Mouse (Mus musculus) layer of hippocampus, postnatal 36 days (tissue): ENCODE measurements around the gene Inpp4b. TPM values are rescaled to one million over a fixed set of nuclear protein-coding genes. Genes with fewer than 3 reads are reported as not detected.

ENCODE experiments used
- DNase-seq, 2 experiments: peaks; one replicate each; pipeline ENCODE4 v3.0.0; 2022
- total RNA-seq, 2 experiments: library from RNA; stranded (reverse); gene quantifications; 2 replicates each; pipeline ENCODE4 v1.2.3; 2021

Inpp4b gene
- total RNA-seq, 2 experiments from 2014 or later, result 10.2 to 11.0 TPM

DNA sequence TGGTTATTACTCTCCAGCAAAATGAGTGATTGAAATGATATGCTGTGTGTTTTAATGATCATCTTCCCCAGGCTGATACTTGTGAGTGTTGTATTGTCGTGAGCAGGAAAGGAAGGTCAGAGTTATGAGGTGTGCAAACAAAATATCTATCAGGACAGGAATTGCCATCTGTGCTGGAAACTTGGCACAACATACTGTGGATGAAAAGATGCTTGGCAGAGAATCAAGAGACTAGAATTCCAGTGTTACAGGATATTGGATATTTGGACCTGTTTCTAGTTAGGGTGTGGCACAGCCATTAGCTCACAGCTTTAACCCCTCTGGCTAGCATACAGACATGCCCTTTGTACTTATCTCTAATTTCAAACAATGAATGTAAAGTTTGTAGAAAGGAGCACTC is 507.6 kb downstream of the Inpp4b start:
- no peak for DNase-seq

GRCm38 (mm10) chr8:81853184-81853583 is 510.8 kb downstream of the Inpp4b start:
- no peak for DNase-seq

DNA sequence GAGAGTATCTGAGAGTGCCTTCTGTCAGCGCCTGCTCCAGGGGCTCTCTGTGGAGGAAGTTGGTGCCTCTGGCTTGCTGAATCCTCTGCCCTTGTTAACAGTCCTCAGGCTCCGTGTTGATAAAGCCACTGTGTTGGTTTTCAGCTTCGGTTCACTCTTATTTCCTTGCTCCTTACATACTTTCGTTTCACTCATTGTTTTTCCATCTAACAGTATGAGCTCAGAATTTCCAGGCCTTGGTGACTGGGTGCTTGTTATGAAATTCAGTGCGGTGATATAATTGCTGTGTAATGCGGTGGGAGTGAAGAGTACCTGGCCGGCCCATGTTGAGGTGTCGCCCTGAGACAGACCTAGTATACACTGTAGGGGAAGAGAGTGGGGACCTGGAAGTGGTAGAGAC is 512.2 kb downstream of the Inpp4b start:
- DNase-seq, result no peak

- DNase-seq, result no peak
Observed at GRCm38 (mm10) chr8:81855009-81855408, 512.7 kb downstream of the Inpp4b start.

GRCm38 (mm10) chr8:81856120-81856519 is 513.8 kb downstream of the Inpp4b start:
- DNase-seq, result no peak

- no peak for DNase-seq
Observed at GRCm38 (mm10) chr8:81856608-81857007, 514.3 kb downstream of the Inpp4b start.

- DNase-seq, result no peak
Observed at GRCm38 (mm10) chr8:81858393-81858792, 516.0 kb downstream of the Inpp4b start.

- no peak for DNase-seq
Observed at GRCm38 (mm10) chr8:81859805-81860204, 517.4 kb downstream of the Inpp4b start.

DNA sequence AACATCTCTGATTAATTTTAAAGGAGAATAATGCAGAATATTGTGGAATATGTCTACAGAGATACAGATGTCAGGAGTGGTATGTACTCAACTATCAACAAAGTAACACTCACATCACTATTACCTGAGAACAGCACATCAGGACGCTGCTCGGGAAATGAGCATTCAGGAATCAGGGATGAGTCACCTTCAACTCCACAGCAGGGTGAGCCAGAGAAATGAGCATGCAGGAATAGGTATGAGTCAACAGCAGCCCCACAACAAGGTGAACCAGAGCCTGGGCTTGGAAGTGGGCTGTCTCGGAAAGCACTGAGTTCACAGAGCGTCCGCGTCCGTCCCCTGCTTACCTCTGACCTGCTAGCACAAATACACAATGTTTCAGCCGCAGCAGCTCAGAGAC is 519.0 kb downstream of the Inpp4b start:
- no peak for DNase-seq

- DNase-seq, result no peak
Observed at GRCm38 (mm10) chr8:81862738-81863137, 520.4 kb downstream of the Inpp4b start.

DNA sequence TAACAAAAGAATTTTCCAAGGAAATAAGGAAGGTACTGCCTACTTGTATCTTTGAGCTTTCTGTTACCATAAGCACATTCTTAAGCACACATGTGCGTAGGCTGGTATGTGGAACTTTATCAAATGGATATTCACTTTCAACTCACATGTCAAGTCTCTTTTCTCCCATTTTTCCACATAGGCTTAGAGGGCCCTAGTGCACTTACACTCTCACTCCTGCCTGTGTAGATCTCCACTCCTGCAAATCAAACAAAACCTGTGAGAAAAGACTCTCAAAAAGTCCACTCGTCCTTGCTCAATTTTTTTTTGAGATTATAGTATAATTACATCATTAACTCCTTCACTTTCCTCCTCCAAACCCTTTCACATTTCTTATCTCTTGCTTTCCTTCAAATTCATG is 522.0 kb downstream of the Inpp4b start:
- no peak for DNase-seq

DNA sequence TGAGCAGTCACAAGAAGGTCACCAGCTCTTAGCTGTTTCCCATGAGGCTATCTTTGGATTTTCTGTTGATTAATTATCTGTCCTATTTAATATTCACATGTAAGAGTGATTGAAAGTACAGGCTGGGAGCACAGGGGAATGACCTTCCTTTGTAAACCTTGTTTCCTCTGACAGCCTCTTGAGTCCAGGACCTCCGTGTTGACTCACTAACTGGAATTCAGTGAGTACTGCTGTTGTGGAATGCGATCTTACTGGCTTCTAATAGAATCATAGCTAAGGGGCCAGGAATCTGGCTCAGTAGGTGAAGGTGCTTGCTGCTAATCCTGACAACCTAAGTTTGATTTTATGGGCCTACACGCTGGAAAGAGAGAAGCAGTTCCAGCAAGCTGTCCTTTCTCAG is 523.3 kb downstream of the Inpp4b start:
- no peak for DNase-seq

- DNase-seq, result no peak
Observed at GRCm38 (mm10) chr8:81867020-81867419, 524.7 kb downstream of the Inpp4b start.

DNA sequence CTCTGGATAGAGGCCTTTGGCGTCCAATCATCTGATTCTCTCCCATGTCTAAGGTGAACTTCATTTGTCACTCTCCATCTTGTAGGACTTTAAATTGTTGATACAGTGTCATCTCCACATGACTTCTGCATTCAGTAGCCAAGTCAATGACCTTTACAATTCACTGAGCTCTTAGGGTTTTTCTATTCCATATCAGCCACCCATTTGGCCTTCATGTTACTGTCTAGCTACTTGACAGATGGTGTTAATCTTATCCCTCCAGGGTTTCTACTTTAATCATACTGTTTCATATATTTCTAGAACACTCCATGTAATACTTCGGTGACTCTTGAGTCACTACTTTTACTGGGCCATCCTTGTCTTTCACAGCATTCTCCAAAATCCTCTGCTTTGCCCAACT is 528.1 kb downstream of the Inpp4b start:
- DNase-seq, result no peak

- DNase-seq, result no peak
Observed at GRCm38 (mm10) chr8:81880071-81880470, 537.7 kb downstream of the Inpp4b start.

DNA sequence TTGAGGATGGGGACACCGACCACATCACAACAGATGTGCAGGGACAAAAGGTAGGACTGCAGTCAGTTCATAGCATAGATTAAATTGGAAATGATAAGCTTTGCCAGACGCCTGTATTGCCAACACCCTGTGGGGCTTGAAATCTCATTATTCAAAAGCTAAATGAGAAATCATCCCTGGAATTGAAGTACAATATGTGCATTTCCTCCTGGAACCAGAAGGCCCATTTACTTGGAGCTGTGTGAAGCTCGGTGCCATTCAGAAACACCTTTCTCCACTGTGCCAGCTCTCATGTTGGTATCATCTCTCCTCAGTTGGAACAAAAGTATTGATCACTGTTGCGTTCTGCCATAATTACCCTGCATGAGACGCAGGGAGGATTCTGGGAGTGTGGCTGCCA is 541.8 kb downstream of the Inpp4b start:
- DNase-seq, result no peak

DNA sequence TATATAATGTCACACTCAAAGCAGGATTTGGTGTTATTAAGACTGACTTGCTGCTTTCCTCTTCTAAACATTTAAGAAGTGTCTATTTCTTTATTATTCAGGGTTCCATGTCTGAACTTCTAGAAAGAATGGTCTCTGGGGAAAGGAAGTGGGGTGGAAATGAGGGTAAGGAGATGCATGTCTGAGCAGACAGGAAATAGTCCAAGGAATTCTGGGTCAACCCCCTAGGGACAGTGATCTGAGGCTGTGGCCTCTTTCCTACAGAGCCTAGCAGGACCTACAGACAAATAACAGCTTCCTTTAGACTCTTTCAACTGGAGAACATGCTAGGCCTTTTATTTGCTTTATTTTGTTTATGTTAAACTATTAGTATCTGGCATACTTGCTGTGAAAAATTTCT is 546.5 kb downstream of the Inpp4b start:
- DNase-seq, result no peak

- no peak for DNase-seq
Observed at GRCm38 (mm10) chr8:81893292-81893691, 550.9 kb downstream of the Inpp4b start.

- DNase-seq, result no peak
Observed at GRCm38 (mm10) chr8:81946812-81947211, 604.5 kb downstream of the Inpp4b start.

- no peak for DNase-seq
Observed at GRCm38 (mm10) chr8:81953101-81953500, 610.7 kb downstream of the Inpp4b start.

DNA sequence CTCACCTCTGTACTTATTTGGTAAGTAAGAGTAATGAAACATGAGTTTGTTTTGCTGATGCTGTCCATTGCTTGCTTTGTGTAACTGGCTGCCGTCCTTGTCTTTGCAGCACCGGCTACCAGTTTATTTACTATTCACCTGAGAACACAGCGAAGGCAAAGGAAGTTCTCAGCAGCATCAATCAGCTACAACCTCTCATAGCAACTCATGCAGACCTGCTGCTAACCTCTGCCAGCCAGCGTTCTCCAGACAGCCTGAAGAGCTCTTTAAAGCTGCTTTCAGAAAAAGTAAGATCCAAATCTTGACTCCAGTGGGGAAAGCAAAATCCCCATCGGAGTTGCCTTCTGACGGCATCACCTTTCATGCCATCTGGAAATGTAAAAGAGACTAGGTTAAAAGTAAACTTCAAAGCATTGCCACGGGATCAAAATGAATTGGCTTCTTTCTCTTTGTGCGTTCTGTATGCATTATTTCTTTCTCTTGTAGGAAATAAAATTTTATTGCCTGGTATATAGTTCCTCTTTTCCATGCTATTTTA is 642.8 kb downstream of the Inpp4b start:
- DNase-seq, result no peak

GRCm38 (mm10) chr8:81992966-81993365 is 650.6 kb downstream of the Inpp4b start:
- no peak for DNase-seq

DNA sequence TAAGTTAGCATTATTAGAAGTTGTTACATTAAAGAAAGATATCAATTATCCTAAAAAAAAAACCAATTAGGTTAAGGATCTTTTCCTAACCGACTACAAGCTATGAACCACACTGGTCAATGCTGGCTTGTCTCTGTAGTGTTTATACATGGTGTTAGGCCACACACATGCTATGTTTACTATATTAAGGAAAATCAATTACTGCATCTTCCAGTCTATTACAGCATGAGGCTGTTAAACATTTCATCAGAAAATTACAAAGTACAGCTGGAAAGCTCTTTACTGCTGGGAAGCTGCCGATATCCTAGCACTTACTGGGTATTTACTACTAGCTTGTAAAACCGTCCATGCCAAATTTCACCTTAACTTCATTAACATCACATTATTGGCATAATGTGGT is 653.9 kb downstream of the Inpp4b start:
- DNase-seq, result no peak

DNA sequence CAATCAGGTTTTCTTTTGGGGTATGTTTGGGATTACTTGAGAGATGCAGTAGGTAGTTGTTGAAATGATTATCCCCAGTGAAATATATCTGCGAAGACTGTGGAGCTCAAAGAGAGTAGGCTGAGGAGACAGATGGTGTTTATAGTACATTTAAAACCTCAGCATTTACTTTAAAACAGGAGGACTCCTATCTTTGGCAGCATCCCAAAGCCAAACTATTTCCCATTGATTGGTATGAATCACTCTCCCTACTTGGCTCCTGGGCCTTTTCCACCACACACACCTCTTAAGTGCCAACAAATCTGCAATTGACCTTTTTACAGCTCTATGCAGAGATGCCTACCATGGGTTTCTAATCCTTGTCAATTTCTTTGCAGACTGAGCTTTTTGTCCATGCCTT is 654.5 kb downstream of the Inpp4b start:
- peak; percentile 5 to 6 for DNase-seq

- no peak for DNase-seq
Observed at GRCm38 (mm10) chr8:82004158-82004557, 661.8 kb downstream of the Inpp4b start.
